Mouse (Mus musculus) heart, embryonic 16.5 days (tissue): ENCODE measurements around the gene Ilf3. TPM values are rescaled to one million over a fixed set of nuclear protein-coding genes. Genes with fewer than 3 reads are reported as not detected.

ENCODE experiments used
- polyA plus RNA-seq: library from polyadenylated mRNA; unstranded; fragments of >200 nt; fragmentation: Nextera tagmentation; extraction: Ambion mirVana; gene quantifications from 2 replicates; pipeline ENCODE4 v1.2.1, GENCODE M21; 2015

The Ilf3 gene
- polyA plus RNA-seq, 1 experiment from 2014 or later, result 105 TPM

Other genes with a start within 250 kb of the Ilf3 start
- gene Tyk2, start 236.6 kb upstream of the Ilf3 start, polyA plus RNA-seq, result 15.8 and 16.2 TPM in 2 replicates
- 226 and 279 TPM in 2 replicates for gene Cdc37, start 217.9 kb upstream of the Ilf3 start, polyA plus RNA-seq
- 15.0 and 16.7 TPM in 2 replicates for gene Pde4a, start 202.2 kb upstream of the Ilf3 start, polyA plus RNA-seq
- gene Keap1, start 128.5 kb upstream of the Ilf3 start, polyA plus RNA-seq, result 51.5 and 54.6 TPM in 2 replicates
- 0.09 and 0.16 TPM in 2 replicates for gene S1pr5, start 119.4 kb upstream of the Ilf3 start, polyA plus RNA-seq
- 58.8 and 63.9 TPM in 2 replicates for gene Atg4d, start 102.6 kb upstream of the Ilf3 start, polyA plus RNA-seq
- gene Kri1, start 79.9 kb upstream of the Ilf3 start, polyA plus RNA-seq, result 10.5 and 13.2 TPM in 2 replicates
- gene Cdkn2d, start 76.5 kb upstream of the Ilf3 start, polyA plus RNA-seq, result 105 and 110 TPM in 2 replicates
- 5.3 and 5.7 TPM in 2 replicates for gene Ap1m2, start 55.5 kb upstream of the Ilf3 start, polyA plus RNA-seq
- 74.4 and 75.1 TPM in 2 replicates for gene Slc44a2, start 47.2 kb upstream of the Ilf3 start, polyA plus RNA-seq
- 23.0 and 24.3 TPM in 2 replicates for gene Qtrt1, start 44.0 kb downstream of the Ilf3 start, polyA plus RNA-seq
- gene Dnm2, start 57.0 kb downstream of the Ilf3 start, polyA plus RNA-seq, result 73.7 and 75.0 TPM in 2 replicates
- gene Tmed1, start 142.4 kb downstream of the Ilf3 start, polyA plus RNA-seq, result 81.2 and 90.1 TPM in 2 replicates
- gene AB124611, start 158.3 kb downstream of the Ilf3 start, polyA plus RNA-seq, result 3.2 and 3.7 TPM in 2 replicates
- 17.2 and 21.8 TPM in 2 replicates for gene Carm1, start 179.0 kb downstream of the Ilf3 start, polyA plus RNA-seq
- gene Timm29, start 224.9 kb downstream of the Ilf3 start, polyA plus RNA-seq, result 28.4 and 28.6 TPM in 2 replicates
- gene Yipf2, start 225.0 kb downstream of the Ilf3 start, polyA plus RNA-seq, result 16.4 and 17.7 TPM in 2 replicates
- 50.7 and 52.5 TPM in 2 replicates for gene Smarca4, start 248.3 kb downstream of the Ilf3 start, polyA plus RNA-seq